Mouse (Mus musculus): Measurements from ENCODE around the gene Tenm3.

DNA sequence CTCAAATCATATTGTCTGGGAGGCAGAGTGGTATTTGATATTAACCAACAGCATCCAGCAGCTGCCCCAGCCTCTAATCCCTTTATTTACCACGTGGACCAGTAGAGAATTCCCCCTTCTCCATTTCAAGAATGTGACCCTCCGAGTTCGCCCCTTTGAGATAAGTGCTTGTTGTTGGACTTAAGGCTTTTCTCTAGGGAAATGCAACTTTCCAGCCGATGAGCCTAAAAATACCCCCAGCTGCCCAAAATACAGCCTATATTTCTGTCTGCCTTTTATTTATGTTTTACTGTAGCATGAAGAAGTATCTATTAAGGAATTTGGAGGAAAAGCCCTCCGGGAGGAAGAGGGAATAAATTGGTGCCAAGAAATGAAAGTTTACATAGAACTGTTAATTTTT, 251.9 kb downstream of the Tenm3 start:
- TF ChIP-seq CTCF (IDR thresholded peaks at IDR 0.05; ENCODE audit: low read depth) (no peak), EP300 (IDR thresholded peaks at IDR 0.05; ENCODE audit: low read depth) (no peak)
